Mouse (Mus musculus) left cerebral cortex, postnatal 25 days (tissue): ENCODE data around the gene Grip2. TPM values are rescaled to one million over a fixed set of nuclear protein-coding genes. Genes with fewer than 3 reads are reported as not detected.

Experiments
- DNase-seq, 2 experiments: peaks; one replicate each; pipeline ENCODE4 v3.0.0; 2022; ENCODE audit warnings: low spot score in 2 of 2, mixed read lengths in 1 of 2
- intact Hi-C: fragments of 180-260 bp; cut with DNase I; formaldehyde crosslinking; loops from one replicate; pipeline ENCODE4 v1.15.1; 2025
- total RNA-seq, 2 experiments: library from RNA; stranded (reverse); gene quantifications; 2 replicates each; pipeline ENCODE4 v1.2.3; 2021

Gene Grip2
- total RNA-seq, 2 experiments from 2014 or later = 15.9 to 17.3 TPM

- intact Hi-C loops = no loop called here
Observed at GRCm38 (mm10) chr6:91798496-91798895, 28.6 kb downstream of the Grip2 start.

GRCm38 (mm10) chr6:91796736-91797135, 30.3 kb downstream of the Grip2 start:
- intact Hi-C loops = no loop called here
- DNase-seq = no peak

More at GRCm38 (mm10) chr6:91798496-91798895, 28.6 kb downstream of the Grip2 start:
- peak; percentile 29 to 65 for DNase-seq

- DNase-seq = peak; percentile 33 to 82
- intact Hi-C loops = no loop called here
Observed at GRCm38 (mm10) chr6:91796064-91796463, 31.0 kb downstream of the Grip2 start.

GRCm38 (mm10) chr6:91795640-91796039, 31.4 kb downstream of the Grip2 start:
- DNase-seq = no peak
- intact Hi-C loops = no loop called here

- DNase-seq = no peak
- intact Hi-C loops = no loop called here
Observed at GRCm38 (mm10) chr6:91788311-91788798, 38.7 kb downstream of the Grip2 start.

GRCm38 (mm10) chr6:91785018-91785417, 42.0 kb downstream of the Grip2 start:
- DNase-seq = no peak
- intact Hi-C loops = no loop called here

GRCm38 (mm10) chr6:91779206-91779605, 47.8 kb downstream of the Grip2 start:
- intact Hi-C loops = no loop called here
- DNase-seq = no peak

GRCm38 (mm10) chr6:91776543-91776942, 50.5 kb downstream of the Grip2 start:
- intact Hi-C loops = loop anchor here (1.0 to 2.0 kb wide), 3 partner anchors 76 to 291 kb away; no protein-coding TSS in a partner anchor
- peak; percentile 52 to 59 for DNase-seq

- DNase-seq = no peak
- intact Hi-C loops = no loop called here
Observed at GRCm38 (mm10) chr6:91773951-91774350, 53.1 kb downstream of the Grip2 start.

- DNase-seq = no peak
- intact Hi-C loops = no loop called here
Observed at GRCm38 (mm10) chr6:91767550-91767949, 59.5 kb downstream of the Grip2 start.

- intact Hi-C loops = no loop called here
Observed at GRCm38 (mm10) chr6:91762051-91762742, 64.9 kb downstream of the Grip2 start.

GRCm38 (mm10) chr6:91754845-91755244, 72.2 kb downstream of the Grip2 start:
- intact Hi-C loops = no loop called here
- DNase-seq = no peak

More at GRCm38 (mm10) chr6:91762051-91762742, 64.9 kb downstream of the Grip2 start:
- DNase-seq = no peak

GRCm38 (mm10) chr6:91754098-91754497, 73.0 kb downstream of the Grip2 start:
- DNase-seq = peak in 1 of 2 experiments; percentile 85
- intact Hi-C loops = no loop called here

- no peak for DNase-seq
- intact Hi-C loops = no loop called here
Observed at GRCm38 (mm10) chr6:91752884-91753283, 74.2 kb downstream of the Grip2 start.

GRCm38 (mm10) chr6:91750976-91751375, 76.1 kb downstream of the Grip2 start:
- intact Hi-C loops = no loop called here
- peak in 1 of 2 experiments; percentile 44 for DNase-seq

GRCm38 (mm10) chr6:91746776-91747175, 80.3 kb downstream of the Grip2 start:
- DNase-seq = no peak
- intact Hi-C loops = no loop called here

- DNase-seq = no peak
- intact Hi-C loops = no loop called here
Observed at GRCm38 (mm10) chr6:91745947-91746582, 81.0 kb downstream of the Grip2 start.

GRCm38 (mm10) chr6:91745246-91745645, 81.8 kb downstream of the Grip2 start:
- intact Hi-C loops = no loop called here

GRCm38 (mm10) chr6:91743886-91744285, 83.2 kb downstream of the Grip2 start:
- DNase-seq = no peak
- intact Hi-C loops = no loop called here

More at GRCm38 (mm10) chr6:91745246-91745645, 81.8 kb downstream of the Grip2 start:
- no peak for DNase-seq

GRCm38 (mm10) chr6:91742995-91743394, 84.1 kb downstream of the Grip2 start:
- intact Hi-C loops = no loop called here
- DNase-seq = no peak

- intact Hi-C loops = no loop called here
- no peak for DNase-seq
Observed at GRCm38 (mm10) chr6:91742466-91742865, 84.6 kb downstream of the Grip2 start.
